ENCODE assay signal across 19 mouse cellular contexts in genomic region chr13:37903476-37903875, GRCm38 (mm10).
"Had no signal": no experiment of that assay in that cellular context is flagged by ENCODE, and none has a peak within 500 bp of the region (broad histone marks: within the 10 kb centered on the region; RNA-seq: fewer than 3 reads in every experiment).

No protein-coding gene starts in this region.

- H3K36me3 ChIP-seq: neural tube, embryonic 15.5 days had no signal

- ATAC-seq: hindbrain, postnatal 0 days; inflammation-experienced regulatory T-cells, adult 6 months; intestine, embryonic 16.5 days had no signal

- H3K27me3 ChIP-seq: neural tube, embryonic 12.5 days; neural tube, embryonic 15.5 days had no signal

- DNase-seq: kidney, adult 9 months; layer of hippocampus, postnatal 36 days; lung, adult 2 months; lung, postnatal 14 days; lung, postnatal 4 days; midbrain, embryonic 14.5 days; right cerebral cortex, adult 18-20 months; right cerebral cortex, postnatal 14 days; right cerebral cortex, postnatal 4 days; thymus, adult 2 months; thymus, postnatal 14 days; thymus, postnatal 4 days had no signal

- H3K4me1 ChIP-seq: neural tube, embryonic 12.5 days; neural tube, embryonic 15.5 days had no signal

- H3K4me3 ChIP-seq: left cerebral cortex, adult 2 months; neural tube, embryonic 12.5 days; neural tube, embryonic 15.5 days had no signal

- H3K27ac ChIP-seq: hindbrain, postnatal 0 days; left cerebral cortex, adult 2 months; neural tube, embryonic 12.5 days; neural tube, embryonic 15.5 days had no signal

- H3K4me2 ChIP-seq: midbrain, embryonic 11.5 days; neural tube, embryonic 12.5 days; neural tube, embryonic 15.5 days had no signal

- H3K9ac ChIP-seq: neural tube, embryonic 12.5 days; neural tube, embryonic 15.5 days had no signal

- H3K9me3 ChIP-seq: neural tube, embryonic 12.5 days; neural tube, embryonic 15.5 days had no signal
